Mouse (Mus musculus) MEL (cell line): ENCODE measurements at regions not wholly inside any gene's neighbourhood (a gene's known extent, or its start where the extent isn't known, plus 50 kb on each side); places are given as distances from the start of the nearest gene placed in this dataset.
"Not testable (repeated sequence)": the region's sequence is repeated elsewhere in the genome, so short reads cannot be mapped to it uniquely, and the experiment has no call there.

Experiments used
- DNase-seq: peaks from one replicate; pipeline ENCODE4 v3.0.0; 2011; ENCODE audit warnings: low read depth, low spot score
- H3K27ac ChIP-seq: 2 replicates; pipeline ENCODE4 v1.5.1; 2012; ENCODE audit warnings: low read depth, mild to moderate bottlenecking, control low read depth, low read length, moderate library complexity; ENCODE audit not compliant: control insufficient read depth
- H3K27me3 ChIP-seq, 2 experiments: fragments of 150-350 bp in 1 of 2; sonication (generic) in 1 of 2; 2 replicates each; pipeline ENCODE4 v1.6.1; 2012; ENCODE audit warnings: low read length in 2 of 2, mild to moderate bottlenecking in 2 of 2, improper control_type of control experiment in 1 of 2, moderate library complexity in 1 of 2; ENCODE audit not compliant: insufficient read depth in 2 of 2, control insufficient read depth in 1 of 2
- H3K36me3 ChIP-seq, 2 experiments: 2 replicates each; pipeline ENCODE4 v1.6.1; 2012 to 2014; ENCODE audit warnings: low read length in 2 of 2, improper control_type of control experiment in 1 of 2, inconsistent platforms in 1 of 2, mild to moderate bottlenecking in 1 of 2; ENCODE audit not compliant: insufficient read depth in 2 of 2, control insufficient read depth in 1 of 2
- H3K4me1 ChIP-seq, 2 experiments: fragments of 150-350 bp in 1 of 2; sonication (generic) in 1 of 2; 2 replicates each; pipeline ENCODE4 v1.6.1; 2012; ENCODE audit warnings: low read length in 2 of 2, improper control_type of control experiment in 1 of 2, mild to moderate bottlenecking in 1 of 2; ENCODE audit not compliant: insufficient read depth in 2 of 2, control insufficient read depth in 1 of 2
- H3K4me3 ChIP-seq, 2 experiments: fragments of 150-350 bp in 1 of 2; sonication (generic) in 1 of 2; 2 replicates each; pipeline ENCODE4 v1.5.1; 2012; ENCODE audit warnings: low read depth in 2 of 2, low read length in 2 of 2, mild to moderate bottlenecking in 2 of 2, moderate library complexity in 2 of 2, control low read depth in 1 of 2, improper control_type of control experiment in 1 of 2; ENCODE audit not compliant: control insufficient read depth in 1 of 2, insufficient read depth in 1 of 2
- H3K79me2 ChIP-seq: 2 replicates; pipeline ENCODE4 v1.6.1; 2012; ENCODE audit warnings: mild to moderate bottlenecking, low read length, moderate library complexity; ENCODE audit not compliant: control insufficient read depth, poor library complexity, insufficient read depth
- H3K9ac ChIP-seq: 2 replicates; pipeline ENCODE4 v1.6.1; 2012; ENCODE audit warnings: low read depth, mild to moderate bottlenecking, control low read depth, low read length, moderate library complexity; ENCODE audit not compliant: control insufficient read depth, poor library complexity, severe bottlenecking
- H3K9me3 ChIP-seq: fragments of 150-350 bp; sonication (generic); replicated peaks from 2 replicates; pipeline ENCODE4 v1.6.1; 2012; ENCODE audit warnings: mild to moderate bottlenecking, low read length, improper control_type of control experiment, moderate library complexity; ENCODE audit not compliant: insufficient read depth
- CTCF ChIP-seq, 3 experiments: IDR thresholded peaks in 2 of 3; conservative IDR thresholded peaks in 1 of 3; 2 replicates each; pipeline ENCODE4 v1.5.1; 2011 to 2012; ENCODE audit warnings: low read length in 3 of 3, low read depth in 2 of 3, mild to moderate bottlenecking in 2 of 3, improper control_type of control experiment in 1 of 3, inconsistent platforms in 1 of 3, mixed read lengths in 1 of 3, moderate library complexity in 1 of 3; ENCODE audit not compliant: control insufficient read depth in 1 of 3, insufficient read depth in 1 of 3, poor library complexity in 1 of 3, severe bottlenecking in 1 of 3
- E2F4 ChIP-seq: IDR thresholded peaks from 2 replicates; pipeline ENCODE4 v1.6.1; 2011; ENCODE audit warnings: low read depth, low read length, improper control_type of control experiment, borderline replicate concordance
- MAZ ChIP-seq: IDR thresholded peaks from 2 replicates; pipeline ENCODE4 v1.6.1; 2012; ENCODE audit warnings: low read depth, mild to moderate bottlenecking, inconsistent platforms, low read length, improper control_type of control experiment
- NRF1 ChIP-seq: IDR thresholded peaks from 2 replicates; pipeline ENCODE4 v1.6.1; 2014; ENCODE audit warnings: low read depth, mild to moderate bottlenecking, inconsistent platforms, low read length, improper control_type of control experiment, moderate library complexity; ENCODE audit not compliant: poor library complexity, insufficient read depth, severe bottlenecking
- RCOR1 ChIP-seq: IDR thresholded peaks from 2 replicates; pipeline ENCODE4 v1.6.1; 2012; ENCODE audit warnings: low read depth, mild to moderate bottlenecking, inconsistent platforms, low read length, improper control_type of control experiment
- SIN3A ChIP-seq: IDR thresholded peaks from 2 replicates; pipeline ENCODE4 v1.6.1; 2012; ENCODE audit warnings: low read length, improper control_type of control experiment, inconsistent platforms
- SMC3 ChIP-seq: IDR thresholded peaks from 2 replicates; pipeline ENCODE4 v1.6.1; 2011; ENCODE audit warnings: low read depth, low read length, improper control_type of control experiment
- TBP ChIP-seq: IDR thresholded peaks from 2 replicates; pipeline ENCODE4 v1.8.0; 2011; ENCODE audit warnings: low read depth, low read length, improper control_type of control experiment
- USF1 ChIP-seq: IDR thresholded peaks from 2 replicates; pipeline ENCODE4 v1.6.1; 2014; ENCODE audit warnings: low read depth, mild to moderate bottlenecking, inconsistent platforms, low read length, improper control_type of control experiment, moderate library complexity
- USF2 ChIP-seq, 2 experiments: IDR thresholded peaks; 2 replicates each; pipeline ENCODE4 v1.6.1; 2011 to 2012; ENCODE audit warnings: improper control_type of control experiment in 2 of 2, low read length in 2 of 2, borderline replicate concordance in 1 of 2, inconsistent platforms in 1 of 2, low read depth in 1 of 2, mild to moderate bottlenecking in 1 of 2; ENCODE audit not compliant: insufficient read depth in 1 of 2
- ZC3H11A ChIP-seq: IDR thresholded peaks from 2 replicates; pipeline ENCODE4 v1.6.1; 2012; ENCODE audit warnings: low read depth, mild to moderate bottlenecking, inconsistent platforms, low read length, improper control_type of control experiment
- ZMIZ1 ChIP-seq: IDR thresholded peaks from 2 replicates; pipeline ENCODE4 v1.6.1; 2012; ENCODE audit warnings: low read depth, mild to moderate bottlenecking, inconsistent platforms, low read length, improper control_type of control experiment, moderate library complexity

GRCm38 (mm10) chr3:44646600-44646999 lies 731.6 kb upstream of the Pcdh10 start:
- H3K79me2 ChIP-seq, H3K27me3 ChIP-seq, H3K4me3 ChIP-seq, H3K27ac ChIP-seq, H3K9me3 ChIP-seq, H3K9ac ChIP-seq, DNase-seq, H3K4me1 ChIP-seq, H3K36me3 ChIP-seq: not testable (repeated sequence)

GRCm38 (mm10) chr3:44696354-44696753 lies 681.8 kb upstream of the Pcdh10 start:
- Histone ChIP-seq H3K9me3 (no peaks in the 10 kb centered on the region), H3K27ac (no peak overlapping the region)
- peak; percentile 49; the same call in 1 of the 2 replicates for TF ChIP-seq USF1
- no peak for TF ChIP-seq MAZ
- TF ChIP-seq, all 39 proteins: peak for 1
- DNase-seq: no peak
- no peaks in the 10 kb centered on the region for H3K36me3 ChIP-seq
- H3K4me1 ChIP-seq: no peaks in the 10 kb centered on the region; a peak in 1 of 4 replicates
- H3K27me3 ChIP-seq: no peaks in the 10 kb centered on the region
- no peaks in the 10 kb centered on the region for H3K79me2 ChIP-seq
- no peak overlapping the region for H3K4me3 ChIP-seq
- H3K9ac ChIP-seq: no peak overlapping the region

DNA sequence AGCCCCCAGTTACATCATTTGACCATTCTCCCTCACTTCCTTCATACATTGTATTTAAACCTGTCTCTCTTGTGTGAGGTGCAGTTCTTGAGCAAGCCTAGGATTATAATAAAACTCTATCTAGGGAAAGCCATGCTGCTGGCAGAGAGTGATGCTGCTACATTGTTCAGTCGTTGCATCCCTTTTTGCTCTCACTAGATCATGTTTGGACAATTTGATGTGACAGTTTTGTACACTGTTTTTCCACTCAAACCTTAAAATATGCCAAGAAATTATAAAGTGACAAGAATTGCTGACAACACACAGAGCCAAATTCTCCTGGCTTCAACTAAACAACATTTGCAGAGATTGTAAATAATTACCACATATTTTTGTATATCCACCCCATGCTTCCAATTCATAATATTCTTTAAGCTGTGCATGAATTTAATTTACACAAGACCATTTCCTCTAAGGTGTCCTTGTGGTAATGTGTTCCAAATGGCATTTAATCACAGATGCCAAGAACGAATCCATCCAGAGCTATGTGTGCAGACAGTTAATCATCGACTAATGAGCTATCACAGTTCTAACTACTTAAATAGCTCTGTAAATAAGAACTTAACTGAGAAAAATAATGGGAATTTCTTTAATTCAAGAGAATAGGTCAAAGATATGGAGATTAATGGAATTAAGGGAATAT lies 681.1 kb upstream of the Pcdh10 start:
- H3K79me2 ChIP-seq: no peaks in the 10 kb centered on the region
- no peaks in the 10 kb centered on the region for H3K9me3 ChIP-seq
- no peaks in the 10 kb centered on the region for H3K36me3 ChIP-seq
- no peak overlapping the region for H3K4me3 ChIP-seq
- no peak for DNase-seq
- H3K4me1 ChIP-seq: no peaks in the 10 kb centered on the region; a peak in 1 of 4 replicates
- no peak for TF ChIP-seq SIN3A
- no peak for TF ChIP-seq CTCF (IDR thresholded peaks at IDR 0.05 in 2 of 3, conservative IDR thresholded peaks at IDR 0.05 in 1 of 3; ENCODE audit: control insufficient read depth in 1 of 3, insufficient read depth in 1 of 3, low read depth in 2 of 3, low read length in 3 of 3, poor library complexity in 1 of 3, severe bottlenecking in 1 of 3)
- TF ChIP-seq ZMIZ1: no peak
- TF ChIP-seq E2F4: no peak
- TF ChIP-seq RCOR1: no peak
- no peak for TF ChIP-seq NRF1
- H3K27me3 ChIP-seq: no peaks in the 10 kb centered on the region
- H3K9ac ChIP-seq: no peak overlapping the region
- H3K27ac ChIP-seq: no peak overlapping the region

- no peak for DNase-seq
- Histone ChIP-seq H3K27ac (no peak overlapping the region), H3K27me3 (no peaks in the 10 kb centered on the region), H3K36me3 (no peaks in the 10 kb centered on the region), H3K4me3 (no peak overlapping the region), H3K4me1 (peaks cover 0 to 3% of the 10 kb centered on the region in 2 experiments; a peak in 1 of 4 replicates), H3K9ac (no peak overlapping the region), H3K9me3 (no peaks in the 10 kb centered on the region), H3K79me2 (no peaks in the 10 kb centered on the region)
- TF ChIP-seq TBP (no peak), E2F4 (no peak), SMC3 (no peak), ZC3H11A (no peak), ZMIZ1 (no peak), USF2 (IDR thresholded peaks at IDR 0.05; ENCODE audit: borderline replicate concordance in 1 of 2, insufficient read depth in 1 of 2, low read depth in 1 of 2, low read length in 2 of 2) (no peak)
Measured at GRCm38 (mm10) chr3:44701125-44701524, 677.1 kb upstream of the Pcdh10 start.
